Mouse (Mus musculus) urinary bladder, postnatal 10 days (tissue): ENCODE results near the gene Abcc8.

Source experiments
- DNase-seq: peaks from one replicate; pipeline ENCODE4 v3.0.0; 2022; ENCODE audit warnings: low spot score

Gene Abcc8

GRCm38 (mm10) chr7:46154498-46155488, 25.0 kb downstream of the Abcc8 start:
- no peak for DNase-seq

GRCm38 (mm10) chr7:46152819-46153351, 26.9 kb downstream of the Abcc8 start:
- DNase-seq = no peak

GRCm38 (mm10) chr7:46147417-46147816, 32.4 kb downstream of the Abcc8 start:
- DNase-seq = no peak

GRCm38 (mm10) chr7:46146675-46147308, 33.0 kb downstream of the Abcc8 start:
- no peak for DNase-seq

GRCm38 (mm10) chr7:46144061-46144460, 35.8 kb downstream of the Abcc8 start:
- DNase-seq = no peak

- DNase-seq = no peak
These were observed 41.4 kb downstream of the Abcc8 start for GRCm38 (mm10) chr7:46138329-46138930.

GRCm38 (mm10) chr7:46133858-46134257, 46.0 kb downstream of the Abcc8 start:
- DNase-seq = no peak

GRCm38 (mm10) chr7:46132229-46132628, 47.6 kb downstream of the Abcc8 start:
- DNase-seq = no peak

- no peak for DNase-seq
These were observed 48.0 kb downstream of the Abcc8 start for GRCm38 (mm10) chr7:46131806-46132205.

GRCm38 (mm10) chr7:46131266-46131665, 48.6 kb downstream of the Abcc8 start:
- DNase-seq = no peak

GRCm38 (mm10) chr7:46130723-46131122, 49.1 kb downstream of the Abcc8 start:
- DNase-seq = no peak

GRCm38 (mm10) chr7:46129463-46130179, 50.2 kb downstream of the Abcc8 start:
- no peak for DNase-seq

GRCm38 (mm10) chr7:46128196-46128595, 51.6 kb downstream of the Abcc8 start:
- DNase-seq = no peak

- no peak for DNase-seq
These were observed 54.5 kb downstream of the Abcc8 start for GRCm38 (mm10) chr7:46125340-46125739.

- no peak for DNase-seq
These were observed 55.4 kb downstream of the Abcc8 start for GRCm38 (mm10) chr7:46124460-46124859.

- no peak for DNase-seq
These were observed 56.9 kb downstream of the Abcc8 start for GRCm38 (mm10) chr7:46122964-46123363.

- no peak for DNase-seq
These were observed 62.8 kb downstream of the Abcc8 start for GRCm38 (mm10) chr7:46117035-46117434.

GRCm38 (mm10) chr7:46116118-46116581, 63.7 kb downstream of the Abcc8 start:
- DNase-seq = no peak

GRCm38 (mm10) chr7:46113435-46113834, 66.4 kb downstream of the Abcc8 start:
- DNase-seq = no peak

- DNase-seq = no peak
These were observed 67.9 kb downstream of the Abcc8 start for GRCm38 (mm10) chr7:46111938-46112337.

- DNase-seq = no peak
These were observed 68.5 kb downstream of the Abcc8 start for GRCm38 (mm10) chr7:46111212-46111817.
